Mouse (Mus musculus) liver, embryonic 13.5 days (tissue): ENCODE measurements around the gene Nol4l. TPM values are rescaled to one million over a fixed set of nuclear protein-coding genes. Genes with fewer than 3 reads are reported as not detected.

Experiments used
- ATAC-seq: fragments of 200-750 bp; cut with Nextera tagmentation; 2 replicates; pipeline ENCODE4 v1.8.0; 2017; ENCODE audit warnings: low read depth, mild to moderate bottlenecking, moderate number of reproducible peaks, moderate library complexity
- DNase-seq: peaks from one replicate; pipeline ENCODE4 v3.0.0; 2022
- H3K27ac ChIP-seq: fragments of 300-500 bp; sonication (generic); 2 replicates; pipeline ENCODE4 v1.5.1; 2015; ENCODE audit warnings: moderate library complexity, mild to moderate bottlenecking, inconsistent platforms
- H3K27me3 ChIP-seq: fragments of 300-500 bp; sonication (generic); 2 replicates; pipeline ENCODE4 v1.6.1; 2015; ENCODE audit warnings: mild to moderate bottlenecking, inconsistent platforms
- H3K36me3 ChIP-seq: fragments of 300-500 bp; sonication (generic); 2 replicates; pipeline ENCODE4 v1.6.1; 2015; ENCODE audit warnings: mild to moderate bottlenecking, inconsistent platforms
- H3K4me1 ChIP-seq: fragments of 300-500 bp; sonication (generic); replicated peaks from 2 replicates; pipeline ENCODE4 v1.6.1; 2015; ENCODE audit warnings: inconsistent platforms
- H3K4me2 ChIP-seq: fragments of 300-500 bp; sonication (generic); 2 replicates; pipeline ENCODE4 v1.6.1; 2015; ENCODE audit warnings: inconsistent platforms, mild to moderate bottlenecking, moderate library complexity
- H3K4me3 ChIP-seq: fragments of 300-500 bp; sonication (generic); replicated peaks from 2 replicates; pipeline ENCODE4 v1.5.1; 2015; ENCODE audit warnings: mild to moderate bottlenecking, inconsistent platforms
- H3K9ac ChIP-seq: fragments of 300-500 bp; sonication (generic); 2 replicates; pipeline ENCODE4 v1.6.1; 2015; ENCODE audit warnings: mild to moderate bottlenecking, inconsistent platforms
- H3K9me3 ChIP-seq: fragments of 300-500 bp; sonication (generic); replicated peaks from 2 replicates; pipeline ENCODE4 v1.6.1; 2016; ENCODE audit warnings: inconsistent platforms
- WGBS: fragments of 180-500 bp; shearing (Covaris S2); methylation state at CpG from one replicate; pipeline ENCODE4 v1.1.7; 2015; ENCODE audit not compliant: insufficient replicate concordance; 5-methylcytosine and 5-hydroxymethylcytosine counted together
- polyA plus RNA-seq: library from polyadenylated mRNA; unstranded; fragments of >200 nt; fragmentation: Nextera tagmentation; extraction: Ambion mirVana; gene quantifications from 2 replicates; pipeline ENCODE4 v1.2.1, GENCODE M21; 2015

The Nol4l gene
- polyA plus RNA-seq, 1 experiment from 2014 or later = 5.4 TPM

GRCm38 (mm10) chr2:153440755-153441154 lies 89.0 kb downstream of the Nol4l start:
- ATAC-seq = no peak
- no peak for DNase-seq
- H3K4me1 ChIP-seq = peaks cover 92% of the 10 kb centered on the region
- H3K27me3 ChIP-seq = peaks cover 31% of the 10 kb centered on the region
- H3K27ac ChIP-seq = no peak overlapping the region
- WGBS = 58% methylated on average over 2 of the region's 2 CpGs
- H3K4me3 ChIP-seq = no peak overlapping the region
- no peak overlapping the region for H3K9ac ChIP-seq
- no peaks in the 10 kb centered on the region for H3K9me3 ChIP-seq
- H3K36me3 ChIP-seq = peaks cover 6% of the 10 kb centered on the region
- H3K4me2 ChIP-seq = no peak overlapping the region

- DNase-seq (no peak), ATAC-seq (no peak)
- Histone ChIP-seq H3K4me1 (peaks cover 93% of the 10 kb centered on the region), H3K9ac (peak overlapping the region; percentile 31; the same call in 1 of the 2 replicates), H3K27me3 (no peaks in the 10 kb centered on the region), H3K27ac (peak overlapping the region; percentile 75), H3K9me3 (no peaks in the 10 kb centered on the region), H3K4me2 (peak overlapping the region; percentile 4; the same call in 1 of the 2 replicates), H3K36me3 (peaks cover 37% of the 10 kb centered on the region), H3K4me3 (no peak overlapping the region)
- WGBS = 50% methylated on average over 2 of the region's 2 CpGs
These were observed 92.5 kb downstream of the Nol4l start for GRCm38 (mm10) chr2:153437306-153437659.

GRCm38 (mm10) chr2:153436641-153437305 lies 93.0 kb downstream of the Nol4l start:
- H3K4me1 ChIP-seq = peaks cover 94% of the 10 kb centered on the region
- WGBS = 43% methylated on average over 6 of the region's 6 CpGs
- H3K27ac ChIP-seq = peak overlapping the region; percentile 75
- peak overlapping the region; percentile 31; the same call in 1 of the 2 replicates for H3K9ac ChIP-seq
- no peaks in the 10 kb centered on the region for H3K27me3 ChIP-seq
- no peaks in the 10 kb centered on the region for H3K9me3 ChIP-seq
- DNase-seq = no peak
- no peak overlapping the region for H3K4me3 ChIP-seq
- H3K4me2 ChIP-seq = peak overlapping the region; percentile 4; the same call in 1 of the 2 replicates
- H3K36me3 ChIP-seq = peaks cover 43% of the 10 kb centered on the region
- ATAC-seq = peak; percentile 17; the same call in 1 of the 2 replicates

GRCm38 (mm10) chr2:153434880-153435831 lies 94.6 kb downstream of the Nol4l start:
- WGBS = 71% methylated on average over 9 of the region's 9 CpGs
- Histone ChIP-seq H3K27me3 (no peaks in the 10 kb centered on the region), H3K4me1 (peaks cover 86% of the 10 kb centered on the region), H3K27ac (peak overlapping the region; percentile 75), H3K36me3 (peaks cover 59% of the 10 kb centered on the region), H3K4me2 (0 out of 2 replicates have a peak overlapping the region, but pooled peaks have one; percentile 0), H3K9ac (0 out of 2 replicates have a peak overlapping the region, but pooled peaks have one; percentile 7), H3K9me3 (no peaks in the 10 kb centered on the region), H3K4me3 (no peak overlapping the region)
- ATAC-seq (0 out of 2 replicates have a peak, but pooled peaks have one; percentile 29), DNase-seq (no peak)

- DNase-seq (no peak), ATAC-seq (no peak)
- H3K9me3 ChIP-seq = no peaks in the 10 kb centered on the region
- 78% methylated on average over 3 of the region's 3 CpGs for WGBS
- H3K4me1 ChIP-seq = peaks cover 90% of the 10 kb centered on the region
- no peak overlapping the region for H3K4me3 ChIP-seq
- no peak overlapping the region for H3K4me2 ChIP-seq
- H3K27me3 ChIP-seq = no peaks in the 10 kb centered on the region
- H3K9ac ChIP-seq = no peak overlapping the region
- peaks cover 70% of the 10 kb centered on the region for H3K36me3 ChIP-seq
- H3K27ac ChIP-seq = peak overlapping the region; percentile 29
These were observed 95.9 kb downstream of the Nol4l start for GRCm38 (mm10) chr2:153433859-153434258.

DNA sequence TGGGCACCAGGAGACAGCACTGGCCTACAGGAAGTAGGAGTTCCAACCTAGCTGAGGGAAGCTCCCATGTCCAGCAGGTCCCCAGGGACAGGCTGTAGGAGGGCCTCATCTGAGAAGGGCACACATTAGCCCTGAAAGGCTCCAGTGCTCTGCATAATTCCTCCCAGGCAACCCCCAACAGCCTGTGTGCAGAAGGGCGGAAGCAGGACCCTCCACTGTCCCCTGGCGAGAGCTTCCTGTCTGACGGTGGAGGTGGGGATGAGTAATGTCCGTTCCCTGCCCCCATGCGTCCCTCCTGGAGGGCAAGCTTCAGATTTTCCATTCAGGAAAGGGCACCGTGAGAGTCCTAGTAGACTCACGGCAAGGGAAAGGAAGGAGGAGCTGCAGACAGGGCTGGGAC lies 97.3 kb downstream of the Nol4l start:
- WGBS = 56% methylated on average over 7 of the region's 7 CpGs
- ATAC-seq = 0 out of 2 replicates have a peak, but pooled peaks have one; percentile 6

GRCm38 (mm10) chr2:153430571-153430970 lies 99.2 kb downstream of the Nol4l start:
- Histone ChIP-seq H3K4me1 (peaks cover 87% of the 10 kb centered on the region), H3K36me3 (peaks cover 78% of the 10 kb centered on the region), H3K9ac (no peak overlapping the region), H3K4me2 (no peak overlapping the region), H3K4me3 (no peak overlapping the region), H3K27ac (no peak overlapping the region), H3K9me3 (no peaks in the 10 kb centered on the region), H3K27me3 (no peaks in the 10 kb centered on the region)
- DNase-seq (no peak), ATAC-seq (no peak)
- 83% methylated on average over 1 of the region's 1 CpGs for WGBS

More for the DNA sequence above, 97.3 kb downstream of the Nol4l start:
- Histone ChIP-seq H3K36me3 (peaks cover 80% of the 10 kb centered on the region), H3K4me2 (no peak overlapping the region), H3K9me3 (no peaks in the 10 kb centered on the region), H3K4me3 (no peak overlapping the region), H3K9ac (no peak overlapping the region), H3K27ac (no peak overlapping the region; the same call in 1 of the 2 replicates), H3K27me3 (no peaks in the 10 kb centered on the region), H3K4me1 (peaks cover 90% of the 10 kb centered on the region)
- no peak for DNase-seq

- ATAC-seq (no peak), DNase-seq (no peak)
- H3K27ac ChIP-seq = no peak overlapping the region
- H3K9me3 ChIP-seq = no peaks in the 10 kb centered on the region
- no peaks in the 10 kb centered on the region for H3K27me3 ChIP-seq
- no peak overlapping the region for H3K4me2 ChIP-seq
- no peak overlapping the region for H3K9ac ChIP-seq
- WGBS = 72% methylated on average over 2 of the region's 2 CpGs
- H3K36me3 ChIP-seq = peaks cover 71% of the 10 kb centered on the region
- H3K4me1 ChIP-seq = peaks cover 81% of the 10 kb centered on the region
- H3K4me3 ChIP-seq = no peak overlapping the region
These were observed 101.3 kb downstream of the Nol4l start for GRCm38 (mm10) chr2:153428485-153428884.

- H3K9me3 ChIP-seq = no peaks in the 10 kb centered on the region
- DNase-seq (peak; percentile 36), ATAC-seq (peak; percentile 56)
- peak overlapping the region; percentile 35; the same call in 1 of the 2 replicates for H3K27ac ChIP-seq
- peaks cover 67% of the 10 kb centered on the region for H3K36me3 ChIP-seq
- H3K4me1 ChIP-seq = peaks cover 77% of the 10 kb centered on the region
- H3K9ac ChIP-seq = peak overlapping the region; percentile 13; the same call in 1 of the 2 replicates
- WGBS = 6% methylated on average over 2 of the region's 2 CpGs
- H3K4me2 ChIP-seq = no peak overlapping the region
- no peaks in the 10 kb centered on the region for H3K27me3 ChIP-seq
- H3K4me3 ChIP-seq = no peak overlapping the region
These were observed 102.8 kb downstream of the Nol4l start for GRCm38 (mm10) chr2:153426931-153427330.

DNA sequence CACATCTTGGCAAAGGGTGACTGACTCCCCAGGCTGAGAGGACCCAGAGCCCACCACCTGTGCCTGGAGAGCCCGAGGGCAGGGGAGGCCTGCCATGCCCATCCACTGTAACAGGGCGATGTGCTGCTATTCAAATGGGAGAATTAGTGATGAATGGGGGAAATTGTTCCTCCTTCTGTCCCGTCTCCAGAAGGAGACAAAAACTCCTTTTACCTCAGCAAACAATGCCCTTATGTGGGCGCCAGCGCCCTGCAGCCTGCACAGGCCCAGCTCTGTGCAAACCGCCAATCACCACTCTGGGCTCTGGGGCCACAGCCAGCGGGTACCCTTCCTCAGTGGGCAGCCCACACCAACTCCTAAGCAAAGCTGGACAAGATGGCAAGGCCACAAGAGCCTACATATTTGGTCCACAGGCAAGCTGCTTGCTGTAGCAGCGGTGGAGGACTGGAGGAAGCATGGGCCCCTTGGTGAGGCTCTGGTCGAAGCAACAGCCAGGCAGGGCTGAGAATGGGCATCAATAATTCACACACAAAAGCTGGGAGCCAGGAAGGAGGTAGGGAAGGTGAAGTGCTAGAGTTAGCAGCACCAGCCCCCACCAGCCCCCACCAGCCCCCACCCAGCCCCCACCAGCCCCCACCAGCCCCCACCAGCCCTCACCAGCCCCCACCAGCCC lies 103.6 kb downstream of the Nol4l start:
- no peak for DNase-seq
- no peaks in the 10 kb centered on the region for H3K27me3 ChIP-seq
- H3K9me3 ChIP-seq = no peaks in the 10 kb centered on the region
- H3K9ac ChIP-seq = no peak overlapping the region
- H3K4me2 ChIP-seq = no peak overlapping the region
- peaks cover 59% of the 10 kb centered on the region for H3K36me3 ChIP-seq
- ATAC-seq = no peak
- H3K4me1 ChIP-seq = peaks cover 73% of the 10 kb centered on the region
- WGBS = 83% methylated on average over 9 of the region's 9 CpGs
- no peak overlapping the region for H3K4me3 ChIP-seq
- peak overlapping the region; percentile 2; the same call in 1 of the 2 replicates for H3K27ac ChIP-seq
